Mouse (Mus musculus) cerebellum, postnatal 14 days (tissue): ENCODE results near the gene Tmem45a.
"Not testable (repeated sequence)": the region's sequence is repeated elsewhere in the genome, so short reads cannot be mapped to it uniquely, and the experiment has no call there.

ENCODE experiments used
- DNase-seq, 2 experiments: peaks; one replicate each; pipeline ENCODE4 v3.0.0; 2021; ENCODE audit warnings: mixed read lengths in 2 of 2

Gene Tmem45a

GRCm38 (mm10) chr16:56885824-56886615, at the start of gene Tmem45a:
Tmem45a (minus strand) TSS chr16:56886166.
- peak; percentile 75 to 83 for DNase-seq

GRCm38 (mm10) chr16:56928023-56928422, 42.1 kb upstream of the Tmem45a start, which contains the start of gene Lnp1:
Lnp1 (minus strand) TSS chr16:56928061.
- peak; percentile 17 to 34 for DNase-seq

GRCm38 (mm10) chr16:56920102-56920657, 34.2 kb upstream of the Tmem45a start:
- peak; percentile 9 to 49 for DNase-seq

- DNase-seq: no peak
Observed at GRCm38 (mm10) chr16:56917230-56917629, 31.3 kb upstream of the Tmem45a start.

GRCm38 (mm10) chr16:56908986-56909385, 23.0 kb upstream of the Tmem45a start:
- no peak for DNase-seq

- not testable (repeated sequence) for DNase-seq
Observed at GRCm38 (mm10) chr16:56902206-56902605, 16.2 kb upstream of the Tmem45a start.

- DNase-seq: no peak
Observed at GRCm38 (mm10) chr16:56891583-56891982, 5.6 kb upstream of the Tmem45a start.

GRCm38 (mm10) chr16:56886616-56887116, 700 bp upstream of the Tmem45a start:
- DNase-seq: no peak

- DNase-seq: no peak
Observed at GRCm38 (mm10) chr16:56884811-56885210, 1.2 kb downstream of the Tmem45a start.

GRCm38 (mm10) chr16:56873410-56873809, 12.6 kb downstream of the Tmem45a start:
- no peak for DNase-seq

- DNase-seq: no peak
Observed at GRCm38 (mm10) chr16:56870458-56870857, 15.5 kb downstream of the Tmem45a start.

GRCm38 (mm10) chr16:56868361-56868760, 17.6 kb downstream of the Tmem45a start:
- no peak for DNase-seq

GRCm38 (mm10) chr16:56867591-56867990, 18.4 kb downstream of the Tmem45a start:
- no peak for DNase-seq

- DNase-seq: no peak
Observed at GRCm38 (mm10) chr16:56852841-56853587, 33.0 kb downstream of the Tmem45a start.

- DNase-seq: no peak
Observed at GRCm38 (mm10) chr16:56842988-56843387, 43.0 kb downstream of the Tmem45a start.

- DNase-seq: no peak
Observed at GRCm38 (mm10) chr16:56833312-56833711, 52.7 kb downstream of the Tmem45a start.

GRCm38 (mm10) chr16:56831986-56832385, 54.0 kb downstream of the Tmem45a start:
- DNase-seq: no peak

GRCm38 (mm10) chr16:56801370-56802109, 84.4 kb downstream of the Tmem45a start:
- no peak for DNase-seq

GRCm38 (mm10) chr16:56800946-56801345, 85.0 kb downstream of the Tmem45a start:
- peak in 1 of 2 experiments; percentile 3 for DNase-seq

- DNase-seq: no peak
Observed at GRCm38 (mm10) chr16:56800469-56800868, 85.5 kb downstream of the Tmem45a start.

- DNase-seq: no peak
Observed at GRCm38 (mm10) chr16:56799541-56800029, 86.4 kb downstream of the Tmem45a start.

GRCm38 (mm10) chr16:56798873-56799272, 87.1 kb downstream of the Tmem45a start:
- DNase-seq: no peak
